Mouse (Mus musculus): Measurements from ENCODE around the gene Elovl6. TPM values are rescaled to one million over a fixed set of nuclear protein-coding genes. Genes with fewer than 3 reads are reported as not detected.
A peak's percentile ranks its signal among the peaks of the same experiment; 100 is the strongest.

Gene Elovl6
- polyA plus RNA-seq, 3 experiments from 2014 or later = 9.0 to 16.4 (median 11.1) TPM

DNA sequence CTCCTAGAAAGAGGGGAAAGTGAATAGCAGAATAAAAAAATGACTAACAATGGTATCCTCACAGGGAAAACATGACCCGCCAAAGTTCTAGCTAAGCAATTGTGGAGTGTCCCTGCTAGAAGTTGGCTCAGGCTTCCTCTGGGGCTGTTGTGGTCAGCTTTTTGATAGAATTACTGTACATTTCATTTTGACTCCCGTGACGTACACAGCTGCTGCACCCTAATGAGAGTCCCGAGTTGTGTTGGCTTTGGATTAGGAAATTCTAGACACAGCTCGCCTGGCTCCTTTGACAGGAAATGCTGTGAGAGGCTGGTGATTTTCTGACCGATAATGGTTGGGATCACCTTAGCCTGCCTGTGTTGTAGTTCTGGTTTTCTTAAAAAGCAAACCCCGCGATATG lies 79.5 kb downstream of the Elovl6 start:
- no peak for ATAC-seq

DNA sequence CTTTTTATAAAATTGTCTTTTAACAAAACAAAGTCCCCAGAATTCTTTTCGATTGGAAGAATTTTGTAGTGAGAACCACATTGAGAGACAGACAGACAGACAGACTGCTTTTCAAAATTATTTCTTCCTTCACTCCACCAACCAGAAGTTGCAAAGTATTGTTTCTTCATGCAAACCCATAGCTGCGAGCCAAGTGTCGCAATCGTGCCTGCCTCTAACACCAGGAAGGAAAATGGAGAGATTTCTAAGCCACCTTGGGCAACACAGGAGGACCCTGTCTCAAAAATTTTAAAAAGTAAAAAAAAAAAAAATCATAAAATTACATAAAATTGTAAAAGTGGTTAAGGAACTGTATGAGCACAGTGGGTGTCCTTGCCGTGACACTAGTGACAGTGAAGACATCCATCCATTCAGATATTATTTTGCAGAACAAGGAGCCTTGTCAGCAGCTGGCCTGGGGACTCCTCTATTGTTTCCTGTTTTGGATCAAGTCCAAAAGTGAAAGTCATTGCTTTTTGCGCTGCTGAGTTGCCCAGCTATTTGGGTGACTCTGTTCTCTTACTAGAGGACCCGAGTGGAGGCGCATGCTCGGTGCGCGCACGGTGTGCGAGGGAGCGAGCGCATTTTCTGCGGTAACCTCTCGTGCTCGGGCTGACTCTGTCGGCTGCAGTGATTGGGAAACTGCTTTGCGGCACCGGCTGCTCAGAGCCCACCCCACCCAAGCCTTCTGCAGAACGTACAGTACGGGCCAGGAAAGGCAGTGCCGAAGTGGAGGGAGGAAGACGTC lies 80.3 kb downstream of the Elovl6 start:
- no peak for ATAC-seq

GRCm38 (mm10) chr3:129613756-129614155 lies 81.6 kb downstream of the Elovl6 start:
- peak; percentile 35 for ATAC-seq

DNA sequence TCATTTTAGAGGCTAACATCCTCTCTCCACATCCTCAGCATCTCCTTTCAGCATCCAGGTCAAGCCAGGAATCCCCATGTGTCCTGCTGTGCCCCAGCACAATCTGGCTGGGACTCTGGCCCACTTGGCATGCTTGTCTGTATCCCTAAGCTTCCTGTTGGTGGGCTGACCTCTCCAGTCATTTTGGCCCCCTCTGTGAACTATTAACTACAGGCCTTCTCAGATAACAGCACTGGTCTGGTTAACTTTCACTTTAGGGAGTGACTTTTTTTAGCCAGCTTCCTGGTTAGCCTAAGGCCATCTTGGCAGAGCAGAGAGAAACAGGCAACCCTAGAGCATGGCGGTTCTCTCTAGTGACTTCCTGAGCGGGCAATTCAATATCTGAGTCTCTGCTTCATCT lies 82.1 kb downstream of the Elovl6 start:
- ATAC-seq = no peak

DNA sequence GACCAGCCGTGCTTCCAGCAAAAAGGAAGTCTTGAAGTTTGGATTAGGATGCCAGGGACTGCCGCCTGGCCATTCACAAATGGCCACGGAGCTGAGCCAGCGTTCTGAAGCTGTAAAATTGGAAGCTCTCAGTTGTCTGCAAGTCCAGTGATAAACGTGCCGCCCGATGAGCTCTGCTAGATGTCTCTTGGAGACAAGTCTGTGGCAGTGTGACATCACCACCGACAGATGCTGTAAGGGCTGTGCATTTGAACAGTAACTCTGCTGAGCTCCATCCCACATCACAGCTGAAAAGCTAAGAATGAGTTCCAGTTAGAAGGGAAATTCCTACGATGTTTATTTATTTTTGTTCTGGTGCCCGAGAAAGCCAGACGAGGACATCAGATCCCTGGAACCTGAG lies 85.3 kb downstream of the Elovl6 start:
- no peak for ATAC-seq

DNA sequence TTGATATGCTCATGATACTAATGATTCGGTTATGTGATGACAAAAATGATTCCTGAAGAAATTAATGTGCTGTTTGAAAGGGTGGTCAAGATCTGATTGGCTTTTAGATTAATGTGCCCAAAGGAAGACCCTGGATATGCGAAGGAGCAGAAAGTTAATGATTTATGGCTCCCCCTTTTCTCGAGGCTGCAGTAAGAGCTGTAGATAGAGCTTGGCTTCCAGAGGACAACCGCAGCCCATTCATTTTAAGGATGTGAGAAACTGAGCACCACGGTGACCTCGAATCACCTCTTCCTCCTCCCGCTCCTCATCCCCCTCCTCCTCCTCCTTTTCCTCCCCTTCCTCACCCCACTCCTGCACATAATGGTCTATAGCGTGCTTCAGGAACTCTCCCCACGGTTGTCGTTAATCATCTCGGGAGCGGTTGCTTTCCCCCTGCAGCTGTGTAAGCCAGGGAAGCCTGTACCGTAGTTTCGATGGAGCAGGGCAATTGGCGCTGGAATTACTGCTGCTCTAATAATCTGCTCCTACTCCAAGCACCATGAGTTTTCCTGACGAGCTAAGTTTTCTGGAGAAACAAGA lies 87.1 kb downstream of the Elovl6 start:
- no peak for ATAC-seq

DNA sequence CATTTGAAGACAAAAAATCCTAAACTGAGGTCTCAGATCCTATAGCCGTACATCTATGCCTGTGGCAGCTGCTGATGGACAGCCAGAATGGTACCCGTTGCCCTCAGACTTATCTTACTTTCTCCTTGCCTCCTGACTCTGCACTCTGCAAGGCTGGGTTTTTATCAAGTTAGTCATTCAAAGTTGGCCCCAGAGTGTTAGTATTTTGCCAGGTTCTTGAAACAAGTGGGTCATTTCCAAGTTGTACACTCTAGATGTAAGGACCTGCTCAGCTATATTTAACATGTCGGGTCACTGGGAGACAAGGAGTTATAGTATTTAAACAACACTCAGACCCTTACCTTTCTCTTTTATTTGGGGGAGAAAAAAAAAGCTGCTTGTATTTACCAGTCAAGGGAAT lies 88.6 kb downstream of the Elovl6 start:
- no peak for ATAC-seq

GRCm38 (mm10) chr3:129621255-129621654 lies 89.1 kb downstream of the Elovl6 start:
- peak; percentile 67 for ATAC-seq

DNA sequence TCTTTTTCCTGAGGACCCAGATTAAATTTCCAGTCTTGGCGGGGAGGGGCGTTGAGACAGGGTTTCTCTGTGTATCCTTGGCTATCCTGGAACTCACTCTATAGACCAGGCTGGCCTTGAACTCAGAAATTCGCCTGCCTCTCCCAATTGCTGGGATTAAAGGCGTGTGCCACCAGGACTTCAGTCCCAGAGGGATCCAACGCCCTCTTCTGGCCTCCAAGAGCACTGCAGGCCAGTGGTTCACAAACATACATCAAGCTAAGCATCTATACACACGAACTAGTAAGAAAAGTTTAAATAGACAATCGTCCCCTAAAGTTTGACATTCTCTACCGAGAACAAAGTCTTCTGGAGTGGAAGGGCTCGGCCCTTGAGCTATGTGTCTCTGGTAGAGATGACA lies 90.0 kb downstream of the Elovl6 start:
- ATAC-seq = no peak

GRCm38 (mm10) chr3:129622705-129623104 lies 90.5 kb downstream of the Elovl6 start:
- ATAC-seq = no peak

DNA sequence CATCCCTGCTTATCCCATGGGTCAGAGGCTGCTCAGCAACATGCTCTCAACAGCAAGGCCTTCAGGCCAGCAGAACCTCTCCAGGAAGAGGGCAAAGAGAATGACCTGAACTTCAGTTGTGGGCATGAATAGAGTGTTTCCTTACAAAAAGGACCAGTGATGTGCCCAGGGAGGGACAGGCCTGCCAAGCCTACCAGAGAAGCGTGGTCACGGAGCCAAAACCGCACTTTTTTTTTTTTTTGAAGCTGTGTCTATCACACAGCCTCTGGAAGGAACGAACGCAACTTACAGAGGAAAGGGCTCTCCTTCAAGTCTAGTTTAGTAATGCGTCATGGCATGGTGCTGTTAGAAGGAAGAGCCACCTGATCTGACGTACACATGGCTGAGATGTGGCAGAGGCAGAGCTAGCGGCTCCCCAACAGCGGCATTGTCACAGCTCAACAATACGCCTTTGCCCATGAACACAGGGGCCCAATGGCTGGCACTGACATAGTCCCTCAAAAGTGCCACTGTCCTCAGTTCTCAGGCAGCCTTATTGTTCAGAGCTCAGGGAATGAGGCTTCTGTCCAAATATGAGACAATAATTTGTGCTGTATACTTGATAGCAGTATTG lies 92.1 kb downstream of the Elovl6 start:
- ATAC-seq = no peak

DNA sequence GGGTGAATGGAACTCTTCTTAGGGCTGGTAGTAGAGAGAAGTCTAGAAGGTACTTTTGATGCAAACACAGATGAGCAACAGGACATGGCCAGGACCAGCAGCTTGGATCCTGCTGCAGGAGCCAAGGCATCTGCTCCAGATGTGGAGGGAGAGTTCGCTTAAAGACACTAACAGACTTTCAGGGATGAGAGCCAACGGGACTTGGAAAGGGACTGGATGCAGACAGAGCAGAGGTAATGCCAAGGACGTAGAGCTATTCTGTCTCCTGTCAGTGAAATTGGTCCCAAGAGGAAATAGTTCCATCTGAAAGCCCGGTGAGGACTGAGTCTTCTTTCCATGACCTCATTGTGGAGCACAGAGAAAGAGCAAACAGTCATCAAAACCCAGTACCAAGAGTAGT lies 95.1 kb downstream of the Elovl6 start:
- ATAC-seq = no peak

DNA sequence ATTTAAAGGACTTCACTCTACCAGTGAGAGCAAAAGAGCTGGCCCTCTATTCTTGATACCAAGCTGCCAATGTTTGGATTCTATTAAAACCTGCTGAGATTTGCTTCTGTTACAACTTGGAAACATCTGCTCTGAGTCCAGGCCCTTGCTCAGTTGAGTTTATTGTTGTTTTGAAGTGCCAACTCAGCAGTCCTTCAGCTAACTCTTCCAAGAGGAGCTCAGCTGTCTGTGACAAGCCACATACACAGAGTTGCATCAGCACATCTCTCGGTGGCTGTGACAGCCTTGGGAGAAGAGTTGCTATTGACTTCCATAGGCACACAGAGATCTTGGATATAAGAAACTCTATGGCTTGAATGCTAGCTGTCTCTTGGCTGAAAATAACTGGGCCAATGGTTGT lies 98.9 kb downstream of the Elovl6 start:
- no peak for ATAC-seq

GRCm38 (mm10) chr3:129631857-129632256 lies 99.7 kb downstream of the Elovl6 start:
- ATAC-seq = no peak

DNA sequence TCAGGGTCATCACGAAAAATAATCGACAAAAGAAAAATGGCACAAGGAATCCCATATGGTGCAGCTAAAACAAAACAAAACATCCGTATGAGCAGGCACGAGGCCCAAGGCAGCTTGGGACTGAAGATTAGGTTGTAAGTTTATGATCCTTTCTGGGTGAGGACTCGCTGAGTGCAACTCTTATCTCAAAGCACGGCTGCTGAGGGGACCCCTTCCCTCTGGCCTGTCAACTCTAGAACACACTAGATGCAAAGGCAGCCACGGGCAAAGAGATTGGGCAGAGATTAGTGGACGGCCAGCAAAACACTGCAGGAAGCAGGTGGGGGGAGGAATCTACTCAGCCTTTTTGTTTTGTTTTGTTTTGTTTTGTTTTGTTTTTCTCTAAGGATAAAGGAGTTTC lies 101.4 kb downstream of the Elovl6 start:
- no peak for ATAC-seq

DNA sequence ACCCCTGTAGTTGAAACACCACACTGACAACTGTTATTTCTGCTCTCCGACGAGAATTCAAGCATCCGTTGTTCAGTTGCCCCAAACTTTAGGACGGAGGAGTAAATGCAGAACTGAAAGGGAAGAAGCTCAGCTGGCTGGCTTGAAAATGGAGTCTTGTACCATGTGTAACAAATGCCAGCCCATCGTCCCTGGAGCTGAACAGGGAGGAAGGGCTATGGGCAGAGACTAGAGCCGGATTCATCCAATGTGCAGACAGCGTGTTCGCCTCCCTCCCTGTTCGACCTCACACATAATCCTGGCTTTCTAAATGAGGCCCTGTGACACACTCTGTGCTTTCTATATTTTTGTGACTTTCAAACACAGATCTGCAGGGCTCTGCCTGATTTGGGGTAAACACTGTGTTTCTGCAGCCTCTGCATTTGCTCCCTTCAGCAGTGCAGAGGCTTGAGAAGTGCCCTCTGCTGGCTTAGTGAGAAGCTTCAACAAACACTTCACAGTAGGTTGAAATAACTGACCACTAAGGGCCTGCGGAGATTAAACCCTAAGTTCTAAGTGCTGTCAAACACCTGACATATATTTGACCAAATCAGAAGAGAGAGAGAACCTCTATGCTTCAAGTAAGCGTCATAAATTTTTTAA lies 102.2 kb downstream of the Elovl6 start:
- ATAC-seq = no peak

DNA sequence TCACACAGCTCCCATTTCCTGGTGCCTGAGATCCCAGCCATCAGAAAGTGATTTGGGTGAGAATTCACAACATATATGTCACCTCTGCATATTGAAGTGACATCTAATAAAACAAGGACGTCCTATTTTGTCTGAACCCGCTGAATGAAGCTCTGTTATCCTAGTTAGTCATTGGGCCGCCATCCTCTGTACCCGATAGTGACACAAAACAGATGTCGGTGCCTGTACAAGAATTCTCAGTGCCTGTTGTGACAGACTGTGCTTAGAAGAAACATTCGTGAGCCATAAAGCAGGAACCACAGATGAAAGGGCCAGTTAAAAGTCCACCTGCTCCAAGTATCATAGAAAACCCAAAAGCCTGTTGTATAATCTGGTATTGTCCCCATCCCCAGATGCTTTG lies 105.3 kb downstream of the Elovl6 start:
- ATAC-seq = no peak

DNA sequence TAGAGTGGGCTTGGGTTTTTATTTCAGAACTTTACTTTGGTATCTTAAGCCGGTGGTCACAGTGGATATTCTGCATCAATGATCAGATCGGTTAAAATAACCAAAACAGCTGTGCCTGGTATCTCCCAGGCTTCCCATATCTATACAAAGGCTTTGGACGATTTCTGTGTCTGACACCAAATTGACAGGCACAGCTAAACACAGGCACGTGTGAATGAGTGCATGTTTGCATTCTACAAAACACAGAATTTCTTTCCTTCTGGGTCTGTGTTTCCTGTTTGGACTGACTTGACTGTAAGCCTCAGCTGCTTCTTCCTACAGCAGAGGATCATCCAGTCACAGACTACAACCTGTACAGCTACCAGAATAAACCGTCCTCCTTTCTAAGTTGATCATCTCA lies 107.5 kb downstream of the Elovl6 start:
- ATAC-seq = no peak

- ATAC-seq = no peak
Observed at GRCm38 (mm10) chr3:129640211-129641000, 108.3 kb downstream of the Elovl6 start.

DNA sequence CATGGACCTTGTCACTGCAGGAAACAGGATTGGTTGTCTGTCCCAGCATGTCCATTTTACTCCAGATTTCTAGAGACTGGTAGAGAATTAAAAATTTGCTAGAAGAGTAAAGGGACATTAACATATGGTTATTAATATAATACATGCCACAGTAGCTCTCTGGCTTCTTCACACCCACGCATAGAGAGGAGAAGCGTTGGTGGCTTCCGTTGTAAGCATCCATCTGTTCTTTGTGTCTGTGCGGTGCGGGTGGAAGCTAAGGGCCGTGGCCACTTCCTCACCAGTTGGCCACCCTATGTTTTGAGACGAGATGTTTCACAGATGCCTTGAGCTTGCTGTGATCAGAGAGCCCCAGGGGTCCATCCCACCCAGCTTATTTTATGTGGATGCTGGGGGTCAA lies 109.5 kb downstream of the Elovl6 start:
- no peak for ATAC-seq

DNA sequence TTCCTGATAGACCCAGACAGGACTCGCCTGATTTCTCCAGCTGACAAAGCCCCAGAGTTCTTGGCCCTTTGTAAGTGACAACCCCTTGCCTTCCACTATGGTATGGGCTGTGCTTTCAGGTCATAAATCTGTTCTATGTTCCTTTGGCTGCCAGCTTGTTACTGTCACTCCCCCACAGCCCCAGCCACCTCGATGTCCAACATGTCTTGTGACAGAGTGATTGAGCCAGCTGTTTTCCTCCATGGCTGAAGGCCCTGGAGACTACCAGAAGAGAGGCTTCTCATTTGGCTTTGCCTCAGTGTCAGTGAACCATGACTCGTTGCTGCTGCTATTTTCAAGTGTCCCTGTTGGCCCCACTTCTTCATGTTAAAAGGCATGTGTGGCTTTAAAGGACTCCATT lies 113.3 kb downstream of the Elovl6 start:
- no peak for ATAC-seq

DNA sequence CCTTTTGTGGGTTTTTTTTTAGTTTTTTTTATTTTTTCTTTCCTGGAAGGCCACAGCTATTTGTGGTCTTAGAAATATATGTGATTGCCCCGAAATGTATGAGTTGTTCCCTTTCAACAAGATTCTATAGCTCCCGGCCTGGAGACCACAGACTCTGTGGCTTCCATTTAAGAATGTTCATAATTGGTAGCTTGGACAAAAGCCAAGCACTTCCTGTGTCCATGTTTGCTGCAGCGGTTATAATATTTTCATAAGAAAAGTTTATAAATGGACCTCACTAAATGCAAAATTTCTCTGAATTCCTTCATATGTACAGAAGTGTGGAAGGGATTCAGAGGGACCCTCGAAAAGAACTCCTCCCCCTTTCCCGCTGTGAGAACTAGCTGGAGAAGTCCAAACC lies 114.6 kb downstream of the Elovl6 start:
- ATAC-seq = no peak

GRCm38 (mm10) chr3:129647312-129647711 lies 115.2 kb downstream of the Elovl6 start:
- ATAC-seq = no peak
